Mouse (Mus musculus) C2C12 (cell line): Measurements from ENCODE around the gene Naxd.

Experiments
- MAX ChIP-seq: IDR thresholded peaks from one replicate; pipeline ENCODE4 v1.6.1; 2011; ENCODE audit warnings: mild to moderate bottlenecking, control low read depth
- MYOD1 ChIP-seq: IDR thresholded peaks from one replicate; pipeline ENCODE4 v1.6.1; 2011; ENCODE audit warnings: low read depth; ENCODE audit not compliant: control insufficient read depth, insufficient read length

DNA sequence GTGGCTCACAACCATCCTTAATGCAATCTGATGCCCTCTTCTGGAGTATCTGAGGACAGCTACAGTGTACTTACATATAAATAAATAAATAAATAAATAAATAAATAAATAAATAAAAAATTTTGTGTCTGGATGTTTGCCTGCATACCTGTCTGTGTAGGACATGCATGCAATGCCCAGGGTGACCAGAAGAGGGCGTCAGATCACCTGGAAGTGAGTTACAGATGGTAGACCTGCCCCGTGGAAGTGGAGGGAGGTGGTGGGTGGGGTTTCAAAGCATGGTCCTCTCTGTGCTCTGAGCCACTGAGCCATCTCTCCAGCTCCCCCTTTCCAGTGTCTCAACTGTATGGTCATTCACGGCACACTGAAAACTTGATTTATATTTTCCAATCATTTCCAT lies 47.1 kb downstream of the Naxd start:
- TF ChIP-seq MYOD1 (no peak), MAX (no peak)
